Mouse (Mus musculus) T-cell, adult 2 months (primary cell): ENCODE measurements around the gene Izumo1.

Experiments
- DNase-seq: peaks from one replicate; pipeline ENCODE4 v3.0.0; 2022; ENCODE audit warnings: low spot score

Gene Izumo1

GRCm38 (mm10) chr7:45618316-45618715 is 3.3 kb upstream of the Izumo1 start:
- DNase-seq, result no peak

- no peak for DNase-seq
These were observed 2.0 kb upstream of the Izumo1 start for GRCm38 (mm10) chr7:45619592-45619991.

GRCm38 (mm10) chr7:45623507-45623906 is 1.9 kb downstream of the Izumo1 start:
- no peak for DNase-seq

GRCm38 (mm10) chr7:45624718-45625117 is 3.1 kb downstream of the Izumo1 start:
- DNase-seq, result no peak

- DNase-seq, result no peak
These were observed 3.9 kb downstream of the Izumo1 start for GRCm38 (mm10) chr7:45625481-45625880.

GRCm38 (mm10) chr7:45626571-45627076 is 5.0 kb downstream of the Izumo1 start:
- DNase-seq, result no peak

GRCm38 (mm10) chr7:45627261-45627660 is 5.7 kb downstream of the Izumo1 start, which contains the start of gene Rasip1:
Gene Rasip1, plus strand, starts transcription at chr7:45627488.
- no peak for DNase-seq

GRCm38 (mm10) chr7:45628364-45629294 is 7.0 kb downstream of the Izumo1 start:
- peak; percentile 79 for DNase-seq

GRCm38 (mm10) chr7:45630064-45630907 is 8.7 kb downstream of the Izumo1 start:
- DNase-seq, result no peak

- DNase-seq, result no peak
These were observed 10.9 kb downstream of the Izumo1 start for GRCm38 (mm10) chr7:45632499-45632898.

GRCm38 (mm10) chr7:45634946-45635681 is 13.5 kb downstream of the Izumo1 start:
- DNase-seq, result peak; percentile 28

GRCm38 (mm10) chr7:45635711-45636688 is 14.4 kb downstream of the Izumo1 start:
- no peak for DNase-seq

GRCm38 (mm10) chr7:45637710-45638109 is 16.1 kb downstream of the Izumo1 start:
- DNase-seq, result no peak

GRCm38 (mm10) chr7:45638623-45639401 is 17.2 kb downstream of the Izumo1 start:
- DNase-seq, result no peak

GRCm38 (mm10) chr7:45639561-45640027 is 18.0 kb downstream of the Izumo1 start, which contains the start of gene Mamstr:
Gene Mamstr, plus strand, starts transcription at chr7:45639977.
- DNase-seq, result no peak

- no peak for DNase-seq
These were observed 18.8 kb downstream of the Izumo1 start for GRCm38 (mm10) chr7:45640191-45640957.

- DNase-seq, result no peak
These were observed 19.9 kb downstream of the Izumo1 start for GRCm38 (mm10) chr7:45641391-45642040.

GRCm38 (mm10) chr7:45642083-45642482 is 20.5 kb downstream of the Izumo1 start:
- DNase-seq, result no peak
